Mouse (Mus musculus) megakaryocyte, embryonic 14.5 days (primary cell): ENCODE data around the gene Wrnip1. TPM values are rescaled to one million over a fixed set of nuclear protein-coding genes. Genes with fewer than 3 reads are reported as not detected.
A peak's percentile ranks its signal among the peaks of the same experiment; 100 is the strongest.
"Not testable (repeated sequence)": the region's sequence is repeated elsewhere in the genome, so short reads cannot be mapped to it uniquely, and the experiment has no call there.

Experiments used
- H3K27me3 ChIP-seq: replicated peaks from 2 replicates; pipeline ENCODE3; 2012; ENCODE audit warnings: inconsistent platforms
- H3K36me3 ChIP-seq: replicated peaks from 2 replicates; pipeline ENCODE3; 2012; ENCODE audit warnings: low read length, inconsistent platforms, mixed read lengths
- H3K4me1 ChIP-seq: 2 replicates; pipeline ENCODE4 v1.6.1; 2012; ENCODE audit warnings: inconsistent platforms
- H3K4me3 ChIP-seq: replicated peaks from 2 replicates; pipeline ENCODE3; 2012; ENCODE audit warnings: moderate library complexity, mild to moderate bottlenecking, inconsistent platforms
- H3K9me3 ChIP-seq: 2 replicates; pipeline ENCODE4 v1.6.1; 2012; ENCODE audit warnings: inconsistent platforms
- FLI1 ChIP-seq: IDR thresholded peaks from 2 replicates; pipeline ENCODE4 v1.6.1; 2012; ENCODE audit warnings: low read length, inconsistent platforms, mixed read lengths
- GATA1 ChIP-seq: IDR thresholded peaks from 3 replicates; pipeline ENCODE4 v1.6.1; 2012; ENCODE audit warnings: mixed read lengths, low read length, inconsistent platforms, borderline replicate concordance
- polyA plus RNA-seq: library from polyadenylated mRNA; stranded (reverse); fragments of >175 nt; gene quantifications from 2 replicates; pipeline ENCODE4 v1.2.3, GENCODE M21; 2012; ENCODE audit warnings: low replicate concordance; ENCODE audit not compliant: insufficient read depth

Gene Wrnip1
- polyA plus RNA-seq, 1 experiment: 19.4 TPM

- H3K4me3 ChIP-seq: peak overlapping the region; percentile 86
- peaks cover 39% of the 10 kb centered on the region for H3K36me3 ChIP-seq
- H3K9me3 ChIP-seq: no peaks in the 10 kb centered on the region
- peaks cover 72% of the 10 kb centered on the region for H3K4me1 ChIP-seq
- no peaks in the 10 kb centered on the region for H3K27me3 ChIP-seq
- TF ChIP-seq FLI1: no peak
- TF ChIP-seq GATA1: no peak
Measured at GRCm38 (mm10) chr13:32849092-32849491, 47.3 kb downstream of the Wrnip1 start.

GRCm38 (mm10) chr13:32849531-32850123 is 47.8 kb downstream of the Wrnip1 start:
- Histone ChIP-seq H3K9me3 (no peaks in the 10 kb centered on the region), H3K4me1 (peaks cover 72% of the 10 kb centered on the region), H3K36me3 (peaks cover 33% of the 10 kb centered on the region), H3K4me3 (peak overlapping the region; percentile 86), H3K27me3 (no peaks in the 10 kb centered on the region)
- TF ChIP-seq FLI1: no peak
- TF ChIP-seq GATA1: no peak

DNA sequence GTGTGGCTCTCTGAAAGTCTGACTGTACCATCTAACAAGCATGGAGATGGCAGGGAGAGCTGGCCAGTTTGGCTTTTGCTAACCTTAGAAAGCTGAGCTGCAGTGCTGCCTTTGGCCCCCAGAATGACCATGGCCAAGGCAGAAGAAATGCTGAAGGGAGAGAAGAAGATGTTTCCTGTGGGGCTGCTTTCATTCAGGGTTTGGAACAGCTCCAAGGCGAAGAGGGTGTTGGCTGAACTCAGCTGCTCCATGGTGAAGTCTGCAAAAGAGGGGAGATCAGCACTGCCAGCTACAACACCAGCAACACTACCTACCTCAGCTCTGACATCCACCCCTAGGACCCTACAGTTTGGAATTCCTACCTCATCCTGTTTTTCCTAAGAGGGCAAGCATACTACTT is 48.3 kb downstream of the Wrnip1 start:
- no peak for TF ChIP-seq FLI1
- TF ChIP-seq GATA1: no peak
- no peaks in the 10 kb centered on the region for H3K9me3 ChIP-seq
- H3K36me3 ChIP-seq: peaks cover 28% of the 10 kb centered on the region
- no peaks in the 10 kb centered on the region for H3K27me3 ChIP-seq
- peak overlapping the region; percentile 86 for H3K4me3 ChIP-seq
- H3K4me1 ChIP-seq: peaks cover 72% of the 10 kb centered on the region

GRCm38 (mm10) chr13:32850668-32851404 is 49.0 kb downstream of the Wrnip1 start, which contains the start of gene Serpinb1a:
TSS of gene Serpinb1a (minus strand) at chr13:32851185.
- Histone ChIP-seq H3K27me3 (no peaks in the 10 kb centered on the region), H3K36me3 (peaks cover 22% of the 10 kb centered on the region), H3K4me1 (peaks cover 67% of the 10 kb centered on the region), H3K9me3 (no peaks in the 10 kb centered on the region), H3K4me3 (peak within 1 kb of the TSS; percentile 89)
- TF ChIP-seq GATA1 (no peak), FLI1 (no peak)

DNA sequence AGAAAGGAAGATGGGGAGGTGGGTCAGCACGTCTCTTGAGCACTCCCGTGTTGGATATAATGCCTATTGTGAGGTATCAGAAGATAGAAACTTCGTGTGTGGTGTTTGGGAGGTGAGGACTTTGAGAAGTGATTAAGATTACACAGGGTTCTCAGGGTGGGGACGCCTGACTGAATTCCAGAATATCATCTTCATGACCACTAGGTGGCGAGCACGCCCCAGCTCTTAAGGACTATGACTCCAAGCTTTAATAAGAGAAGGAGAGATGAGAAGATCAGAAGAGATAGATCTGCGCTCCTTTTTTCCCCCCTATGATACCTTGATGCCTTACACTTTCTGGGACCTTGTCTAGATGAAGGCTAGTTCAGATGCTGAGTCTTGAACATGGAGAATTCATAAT is 50.1 kb downstream of the Wrnip1 start:
- TF ChIP-seq GATA1: no peak
- H3K4me1 ChIP-seq: peaks cover 57% of the 10 kb centered on the region
- H3K4me3 ChIP-seq: no peak overlapping the region
- peaks cover 12% of the 10 kb centered on the region for H3K36me3 ChIP-seq
- no peaks in the 10 kb centered on the region for H3K27me3 ChIP-seq
- no peaks in the 10 kb centered on the region for H3K9me3 ChIP-seq

GRCm38 (mm10) chr13:32852539-32852938 is 50.7 kb downstream of the Wrnip1 start:
- Histone ChIP-seq H3K27me3 (no peaks in the 10 kb centered on the region), H3K4me3 (no peak overlapping the region), H3K4me1 (peaks cover 54% of the 10 kb centered on the region), H3K9me3 (no peaks in the 10 kb centered on the region), H3K36me3 (peaks cover 9% of the 10 kb centered on the region)
- TF ChIP-seq GATA1 (no peak), FLI1 (no peak)

DNA sequence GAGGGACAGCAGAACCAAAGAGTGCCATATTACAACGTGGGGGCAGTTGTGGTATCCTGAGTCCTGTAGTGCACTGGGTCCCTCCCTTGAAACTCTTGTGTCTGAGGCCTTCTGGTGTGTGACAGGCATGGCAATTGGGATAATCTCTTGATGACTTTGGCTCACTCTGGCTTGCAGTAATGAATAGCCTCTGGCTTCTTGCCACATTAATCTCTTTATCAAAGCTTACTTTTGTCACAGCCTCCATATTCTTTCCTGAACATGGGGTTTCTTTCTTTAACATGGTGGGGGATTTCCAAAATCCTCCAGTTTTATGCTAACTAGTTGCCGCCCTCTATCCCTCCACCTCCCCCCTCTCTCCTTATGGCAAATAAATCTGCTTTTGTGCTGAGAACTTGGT is 51.2 kb downstream of the Wrnip1 start:
- no peak for TF ChIP-seq FLI1
- TF ChIP-seq GATA1: no peak
- Histone ChIP-seq H3K4me1 (peaks cover 48% of the 10 kb centered on the region), H3K36me3 (peaks cover 5% of the 10 kb centered on the region), H3K9me3 (no peaks in the 10 kb centered on the region), H3K4me3 (no peak overlapping the region), H3K27me3 (no peaks in the 10 kb centered on the region)

- H3K36me3 ChIP-seq: no peaks in the 10 kb centered on the region
- H3K4me1 ChIP-seq: peaks cover 19% of the 10 kb centered on the region
- no peak overlapping the region for H3K4me3 ChIP-seq
- H3K27me3 ChIP-seq: peaks cover 11% of the 10 kb centered on the region
- H3K9me3 ChIP-seq: no peaks in the 10 kb centered on the region
- no peak for TF ChIP-seq FLI1
Measured at GRCm38 (mm10) chr13:32860821-32861220, 59.0 kb downstream of the Wrnip1 start.

- no peaks in the 10 kb centered on the region for H3K9me3 ChIP-seq
- H3K4me1 ChIP-seq: peaks cover 29% of the 10 kb centered on the region
- no peaks in the 10 kb centered on the region for H3K36me3 ChIP-seq
- no peak overlapping the region for H3K4me3 ChIP-seq
- TF ChIP-seq FLI1 (no peak), GATA1 (no peak)
- peaks cover 11% of the 10 kb centered on the region for H3K27me3 ChIP-seq
Measured at GRCm38 (mm10) chr13:32863456-32863855, 61.6 kb downstream of the Wrnip1 start.

GRCm38 (mm10) chr13:32864529-32864928 is 62.7 kb downstream of the Wrnip1 start:
- not testable (repeated sequence) for H3K4me3 ChIP-seq, H3K36me3 ChIP-seq, H3K9me3 ChIP-seq
- Histone ChIP-seq H3K27me3 (peaks cover 14% of the 10 kb centered on the region), H3K4me1 (peaks cover 34% of the 10 kb centered on the region)

DNA sequence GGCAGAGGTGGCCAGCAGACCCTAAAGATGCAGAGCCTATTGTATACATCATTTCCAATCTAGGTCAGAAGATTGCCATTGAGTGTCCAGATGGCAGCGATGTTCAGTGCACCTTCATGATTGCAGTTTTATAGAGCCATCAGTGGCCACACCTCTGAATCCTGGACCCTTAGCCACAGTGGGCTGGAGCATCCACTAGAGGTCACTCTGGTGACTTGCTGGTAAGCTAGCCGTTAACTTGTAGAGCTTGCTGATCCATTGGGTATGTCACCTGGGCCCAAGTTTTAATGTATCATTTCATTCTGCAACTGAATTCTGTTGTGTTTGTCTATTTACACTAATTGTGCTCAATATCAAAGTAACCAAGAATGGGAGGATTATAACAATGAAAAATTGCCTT is 63.8 kb downstream of the Wrnip1 start:
- no peak overlapping the region for H3K4me3 ChIP-seq
- no peak for TF ChIP-seq GATA1
- no peak for TF ChIP-seq FLI1
- H3K9me3 ChIP-seq: no peaks in the 10 kb centered on the region
- H3K27me3 ChIP-seq: peaks cover 16% of the 10 kb centered on the region
- H3K4me1 ChIP-seq: peaks cover 31% of the 10 kb centered on the region
- no peaks in the 10 kb centered on the region for H3K36me3 ChIP-seq
